Mouse (Mus musculus) lung, adult 2 months (tissue): ENCODE measurements around the gene Gzmm. TPM values are rescaled to one million over a fixed set of nuclear protein-coding genes. Genes with fewer than 3 reads are reported as not detected.
A peak's percentile ranks its signal among the peaks of the same experiment; 100 is the strongest.
"Not testable (repeated sequence)": the region's sequence is repeated elsewhere in the genome, so short reads cannot be mapped to it uniquely, and the experiment has no call there.

Experiments
- DNase-seq: peaks from one replicate; pipeline ENCODE4 v3.0.0; 2022
- H3K4me1 ChIP-seq: fragments of 200-500 bp; 2 replicates; pipeline ENCODE4 v1.6.1; 2011; ENCODE audit warnings: low read length; ENCODE audit not compliant: control insufficient read depth, insufficient read depth
- H3K4me3 ChIP-seq: fragments of 200-500 bp; replicated peaks from 2 replicates; pipeline ENCODE3; 2011; ENCODE audit warnings: low read depth, mild to moderate bottlenecking, control low read depth, low read length; ENCODE audit errors: extremely low read depth
- CTCF ChIP-seq: fragments of 200-500 bp; IDR thresholded peaks from 2 replicates; pipeline ENCODE4 v1.5.1; 2011; ENCODE audit warnings: mild to moderate bottlenecking, low read length, control low read depth; ENCODE audit not compliant: insufficient read depth
- POLR2A ChIP-seq: fragments of 200-500 bp; IDR thresholded peaks from 2 replicates; pipeline ENCODE4 v1.6.1; 2011; ENCODE audit warnings: low read depth, mild to moderate bottlenecking, control low read depth, low read length, borderline replicate concordance; ENCODE audit errors: extremely low read depth
- WGBS: fragments of 180-500 bp; shearing (Covaris S2); methylation state at CpG from one replicate; pipeline ENCODE4 v1.1.7; 2018; 5-methylcytosine and 5-hydroxymethylcytosine counted together
- polyA plus RNA-seq: library from polyadenylated mRNA; depleted of rRNA; stranded (reverse); fragments of >200 nt; gene quantifications from 2 replicates; pipeline ENCODE4 v1.2.3, GENCODE M21; 2012

Gzmm gene
- polyA plus RNA-seq, 1 experiment: 1.5 TPM

- DNase-seq: peak; percentile 15
- peaks cover 20% of the 10 kb centered on the region for H3K4me1 ChIP-seq
- 42% methylated on average over 6 of the region's 6 CpGs for WGBS
- H3K4me3 ChIP-seq: no peak overlapping the region
- TF ChIP-seq CTCF (no peak), POLR2A (no peak)
Measured at GRCm38 (mm10) chr10:79697916-79698315, 9.1 kb downstream of the Gzmm start.

DNA sequence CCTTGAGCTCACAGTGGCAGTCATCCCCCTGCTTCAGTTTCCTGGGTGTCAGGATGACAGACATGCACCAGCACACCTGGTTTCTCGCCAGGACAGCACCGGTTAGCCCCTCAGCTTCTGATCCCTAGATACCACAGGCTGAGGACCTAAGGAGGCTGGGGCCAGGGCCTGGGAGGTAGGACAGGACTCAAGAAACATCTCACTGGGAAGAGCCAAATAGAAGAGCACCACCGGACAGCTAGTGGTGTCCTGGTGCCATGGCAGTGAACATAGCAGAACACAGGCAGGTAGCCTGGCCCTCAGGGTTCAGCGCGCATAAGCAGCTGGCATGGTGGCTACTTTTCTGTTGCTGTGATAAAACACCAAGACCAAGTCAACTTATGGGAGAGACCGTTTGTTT, 9.6 kb downstream of the Gzmm start:
- no peak overlapping the region for H3K4me3 ChIP-seq
- no peak for TF ChIP-seq CTCF
- no peak for TF ChIP-seq POLR2A

DNA sequence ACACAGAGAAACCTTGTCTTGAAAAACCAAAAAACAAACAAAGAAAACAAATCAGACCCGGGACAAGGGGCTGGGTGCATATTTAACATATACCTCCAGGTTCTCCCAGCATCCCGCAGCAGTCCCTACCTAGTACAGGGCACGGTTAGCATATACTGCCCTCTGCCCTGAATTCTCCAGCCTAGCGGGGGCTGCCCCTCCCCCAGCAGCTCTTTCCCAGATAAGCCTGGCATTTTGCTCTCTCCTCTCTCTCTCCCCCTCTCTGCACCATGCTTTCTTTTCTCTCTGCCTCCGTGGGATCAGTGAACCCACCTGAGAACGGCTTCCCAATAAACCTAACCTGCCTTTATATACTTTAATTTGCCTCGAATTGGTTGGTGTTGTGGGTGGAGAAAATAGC, 11.9 kb downstream of the Gzmm start:
- 32% methylated on average over 7 of the region's 7 CpGs for WGBS
- H3K4me1 ChIP-seq: peaks cover 28% of the 10 kb centered on the region
- no peak for TF ChIP-seq CTCF
- no peak for TF ChIP-seq POLR2A
- peak; percentile 29 for DNase-seq
- no peak overlapping the region for H3K4me3 ChIP-seq

More for the DNA sequence above, 9.6 kb downstream of the Gzmm start:
- peaks cover 20% of the 10 kb centered on the region for H3K4me1 ChIP-seq
- DNase-seq: no peak
- WGBS: 89% methylated on average over 6 of the region's 6 CpGs

DNA sequence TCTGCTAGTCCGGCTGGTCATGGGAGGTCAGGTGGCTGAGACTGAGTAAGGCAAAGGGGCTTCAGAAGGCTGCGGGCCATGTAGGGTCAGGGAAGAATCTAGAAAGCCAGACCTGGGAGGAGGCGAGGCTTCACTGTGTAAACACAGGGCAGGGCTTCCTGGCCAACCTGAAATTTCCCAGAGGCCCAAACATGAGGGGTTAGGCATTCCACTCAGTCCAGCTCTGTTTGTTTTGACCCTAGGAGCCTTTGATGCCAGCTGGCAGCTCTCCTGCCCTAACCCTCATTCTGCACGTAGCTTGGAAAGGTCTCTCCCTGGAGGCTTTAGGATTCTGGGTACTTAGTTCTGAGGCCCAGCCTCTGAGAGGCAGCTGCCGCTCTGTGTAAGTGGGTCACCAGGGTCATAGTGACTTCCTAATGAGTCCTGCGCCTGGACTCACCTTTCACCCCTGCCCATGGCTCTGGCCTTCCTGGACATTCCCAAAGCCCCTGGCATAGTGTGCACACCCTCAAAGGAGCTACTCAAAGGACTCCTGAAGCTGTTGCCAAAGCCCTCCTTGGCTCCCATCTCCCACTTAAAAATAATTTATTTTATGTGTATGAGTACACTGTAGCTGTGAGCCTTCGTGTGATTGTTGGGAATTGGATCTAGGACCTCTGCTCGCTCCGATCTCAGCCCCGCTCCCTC, 12.8 kb downstream of the Gzmm start:
- Histone ChIP-seq H3K4me3 (no peak overlapping the region), H3K4me1 (peaks cover 29% of the 10 kb centered on the region)
- DNase-seq: peak; percentile 75
- 38% methylated on average over 10 of the region's 10 CpGs for WGBS
- TF ChIP-seq CTCF (no peak), POLR2A (no peak)

DNA sequence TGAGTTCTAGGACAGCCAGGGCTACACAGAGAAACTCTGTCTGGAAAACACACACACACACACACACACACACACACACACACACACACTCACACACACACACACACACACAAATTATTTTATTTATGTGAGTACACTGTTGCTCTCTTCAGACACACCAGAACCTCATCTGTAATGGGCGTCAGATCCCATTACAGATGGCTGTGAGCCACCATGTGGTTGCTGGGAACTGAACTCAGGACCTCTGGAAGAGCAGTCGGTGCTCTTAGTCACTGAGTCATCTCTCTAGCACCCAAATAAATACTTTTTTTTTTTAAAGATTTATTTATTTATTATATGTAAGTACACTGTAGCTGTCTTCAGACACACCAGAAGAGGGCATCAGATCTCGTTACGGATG, 14.2 kb downstream of the Gzmm start:
- WGBS: 78% methylated on average over 4 of the region's 4 CpGs
- not testable (repeated sequence) for DNase-seq, H3K4me3 ChIP-seq
- H3K4me1 ChIP-seq: peaks cover 33% of the 10 kb centered on the region

GRCm38 (mm10) chr10:79703541-79703940, 14.7 kb downstream of the Gzmm start:
- DNase-seq: no peak
- Histone ChIP-seq H3K4me1 (peaks cover 28% of the 10 kb centered on the region), H3K4me3 (no peak overlapping the region)
- WGBS: 80% methylated on average over 10 of the region's 10 CpGs
- no peak for TF ChIP-seq CTCF
- TF ChIP-seq POLR2A: no peak

- TF ChIP-seq CTCF (peak; percentile 44), POLR2A (peak; percentile 95)
- peak within 1 kb of the TSS; percentile 86 for H3K4me3 ChIP-seq
- WGBS: under 1% methylated on average over 64 of the region's 65 CpGs
- peak; percentile 96 for DNase-seq
- peaks cover 28% of the 10 kb centered on the region for H3K4me1 ChIP-seq
Measured at GRCm38 (mm10) chr10:79704065-79704969, 15.5 kb downstream of the Gzmm start, which contains the start of gene Bsg. Gene Bsg, plus strand, starts transcription at chr10:79704491.

GRCm38 (mm10) chr10:79704970-79705360, 16.1 kb downstream of the Gzmm start:
- TF ChIP-seq POLR2A (no peak), CTCF (no peak)
- H3K4me1 ChIP-seq: peaks cover 28% of the 10 kb centered on the region
- 5% methylated on average over 10 of the region's 10 CpGs for WGBS
- no peak for DNase-seq
- peak overlapping the region; percentile 86 for H3K4me3 ChIP-seq

DNA sequence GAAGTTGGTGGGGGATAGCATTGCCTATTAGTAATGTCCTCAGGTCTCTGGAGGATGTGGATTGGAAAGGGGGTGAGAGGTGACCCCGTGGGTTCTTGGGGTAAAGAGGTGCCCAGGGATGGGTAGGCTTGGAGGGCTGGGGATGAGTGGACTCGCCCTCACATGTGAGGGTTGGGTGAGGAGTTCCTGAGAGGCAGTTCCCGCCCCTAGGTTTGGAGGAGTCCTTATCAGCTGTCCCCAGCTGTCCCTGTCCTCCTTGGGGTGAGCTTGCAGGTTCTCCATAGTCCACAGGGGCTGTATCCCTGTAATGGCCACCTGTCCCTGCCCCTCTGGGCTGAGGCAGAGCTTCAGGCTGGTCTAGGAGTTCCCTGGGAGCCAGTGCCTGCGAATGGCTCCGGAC, 17.1 kb downstream of the Gzmm start:
- 64% methylated on average over 5 of the region's 5 CpGs for WGBS
- DNase-seq: no peak
- Histone ChIP-seq H3K4me3 (no peak overlapping the region), H3K4me1 (peaks cover 28% of the 10 kb centered on the region)
- no peak for TF ChIP-seq POLR2A
- TF ChIP-seq CTCF: no peak

DNA sequence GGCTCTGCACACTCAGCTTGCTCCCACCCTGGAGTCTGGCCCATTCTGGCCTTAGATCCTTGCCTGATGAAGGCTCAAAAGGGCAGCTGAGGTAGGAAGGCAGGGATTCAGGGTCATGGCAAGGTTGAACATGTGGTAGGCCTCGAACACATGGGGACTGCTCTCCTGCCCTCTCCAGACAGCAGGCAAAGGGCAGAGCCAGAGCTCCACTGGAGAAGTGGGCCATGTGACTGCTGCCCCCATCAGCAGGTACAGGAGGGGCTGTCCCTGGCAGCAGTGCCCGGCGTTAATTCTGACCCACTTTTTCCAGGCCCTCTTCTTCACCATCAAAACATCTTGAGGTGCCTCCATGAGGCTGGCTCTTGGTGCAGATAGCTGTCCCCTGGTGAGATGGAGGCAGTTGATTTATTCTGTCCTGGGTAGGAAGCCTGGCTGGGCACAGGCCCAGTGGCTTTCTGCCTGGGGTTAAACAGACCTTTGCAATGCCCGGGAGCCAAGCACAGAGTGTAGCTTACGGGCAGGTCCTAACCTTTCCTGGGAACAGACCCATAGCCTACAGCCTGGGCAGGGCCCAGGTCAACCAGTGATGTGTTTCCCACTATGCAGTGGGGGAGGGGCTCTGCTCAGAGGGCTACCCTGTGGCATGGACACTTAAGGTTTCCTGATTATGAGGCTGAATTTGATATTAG, 17.7 kb downstream of the Gzmm start:
- Histone ChIP-seq H3K4me3 (no peak overlapping the region), H3K4me1 (peaks cover 28% of the 10 kb centered on the region)
- DNase-seq: peak; percentile 19
- no peak for TF ChIP-seq CTCF
- TF ChIP-seq POLR2A: no peak
- 42% methylated on average over 5 of the region's 5 CpGs for WGBS
